In genomic region chr4:33958515-33958914, GRCm38 (mm10) we compare ENCODE assay signal across 19 mouse cellular contexts. TPM values are rescaled to one million over a fixed set of nuclear protein-coding genes. Genes with fewer than 3 reads are reported as not detected.
"Had no signal": no experiment of that assay in that cellular context is flagged by ENCODE, and none has a peak within 500 bp of the region (broad histone marks: within the 10 kb centered on the region; RNA-seq: fewer than 3 reads in every experiment).

No protein-coding gene starts in this region.

- H3K27ac ChIP-seq: lung, embryonic 15.5 days; macrophage; midbrain, embryonic 13.5 days; midbrain, embryonic 15.5 days; neural tube, embryonic 12.5 days; stomach, embryonic 15.5 days; stomach, postnatal 0 days had no signal

- H3K36me3 ChIP-seq: lung, embryonic 15.5 days; midbrain, embryonic 13.5 days; midbrain, embryonic 15.5 days; neural tube, embryonic 12.5 days; stomach, embryonic 15.5 days had no signal

- ATAC-seq: lung, postnatal 0 days; midbrain, embryonic 13.5 days; midbrain, embryonic 15.5 days had no signal

- H3K4me1 ChIP-seq: lung, embryonic 15.5 days; midbrain, embryonic 13.5 days; midbrain, embryonic 15.5 days; neural tube, embryonic 12.5 days; stomach, embryonic 15.5 days had no signal

- H3K9me3 ChIP-seq: lung, embryonic 15.5 days; midbrain, embryonic 15.5 days; neural tube, embryonic 12.5 days; stomach, embryonic 15.5 days had no signal

- H3K9ac ChIP-seq: lung, embryonic 15.5 days; midbrain, embryonic 13.5 days; midbrain, embryonic 15.5 days; neural tube, embryonic 12.5 days; stomach, embryonic 15.5 days had no signal

- DNase-seq: lung, adult 2 months; lung, postnatal 14 days; lung, postnatal 36 days; right cerebral cortex, postnatal 14 days; thymus, adult 2 months; thymus, postnatal 25 days; thymus, postnatal 4 days had no signal

- H3K27me3 ChIP-seq: lung, embryonic 15.5 days; midbrain, embryonic 13.5 days; midbrain, embryonic 15.5 days; neural tube, embryonic 12.5 days; stomach, embryonic 15.5 days had no signal

- H3K4me3 ChIP-seq: lung, embryonic 15.5 days; midbrain, embryonic 13.5 days; midbrain, embryonic 15.5 days; neural tube, embryonic 12.5 days; stomach, embryonic 15.5 days had no signal

- H3K4me2 ChIP-seq: lung, embryonic 15.5 days; midbrain, embryonic 11.5 days; midbrain, embryonic 13.5 days; midbrain, embryonic 15.5 days; neural tube, embryonic 12.5 days; stomach, embryonic 15.5 days had no signal

RNA-seq across cellular contexts. Expression of gene Cnr1, which starts 34.1 kb away (rescaled TPM):
- total RNA-seq: megakaryocyte, adult 5-6 weeks; monocyte, adult 5-6 weeks; neutrophil, adult 5-6 weeks had no signal
